Mouse (Mus musculus): ENCODE data around the gene Lyar.

DNA sequence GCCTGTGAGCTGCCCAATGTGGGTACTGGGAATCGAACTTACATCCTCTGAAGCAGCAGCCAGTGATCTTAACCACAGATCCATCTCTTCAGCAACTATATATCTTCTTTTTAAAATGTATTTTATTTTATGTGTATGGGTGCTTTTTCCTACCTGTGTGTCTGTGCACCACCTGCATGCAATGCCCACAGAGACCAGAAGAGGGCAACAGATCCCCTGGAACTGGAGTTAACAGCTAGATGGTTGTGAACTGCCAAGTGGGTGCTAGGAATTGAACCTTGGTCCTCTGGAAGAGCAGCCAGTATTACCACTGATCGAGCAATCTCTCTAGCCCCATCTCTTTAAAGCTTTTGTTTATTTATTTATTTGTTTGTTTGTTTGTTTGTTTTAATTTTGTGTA is 16.4 kb downstream of the Lyar start:
- no peak for TF ChIP-seq POLR2A (IDR thresholded peaks at IDR 0.05; ENCODE audit: low read depth, low read length)
- TF ChIP-seq CTCF (IDR thresholded peaks at IDR 0.05; ENCODE audit: borderline replicate concordance, insufficient read depth, low read length) = no peak

Measured in embryonic fibroblast, embryonic 13.5 days (primary cell).